Mouse (Mus musculus): ENCODE data around the gene Prodh2.

- TF ChIP-seq CTCF (IDR thresholded peaks at IDR 0.05; ENCODE audit: borderline replicate concordance, insufficient read depth, low read depth, low read length) (no peak), POLR2A (IDR thresholded peaks at IDR 0.05; ENCODE audit: borderline replicate concordance, insufficient read depth, low read length) (no peak)
These were observed 21.8 kb downstream of the Prodh2 start for GRCm38 (mm10) chr7:30515003-30515760.

All from cerebellum, adult 2 months (tissue).